Mouse (Mus musculus) spleen, postnatal 14 days (tissue): ENCODE measurements at regions not wholly inside any gene's neighbourhood (a gene's known extent, or its start where the extent isn't known, plus 50 kb on each side); places are given as distances from the start of the nearest gene placed in this dataset.

Source experiments
- DNase-seq, 2 experiments: peaks; one replicate each; pipeline ENCODE4 v3.0.0; 2021 to 2022; ENCODE audit warnings: low spot score in 2 of 2

- DNase-seq = no peak
Measured at GRCm38 (mm10) chr2:75491150-75491549, 167.9 kb upstream of the Hnrnpa3 start.

DNA sequence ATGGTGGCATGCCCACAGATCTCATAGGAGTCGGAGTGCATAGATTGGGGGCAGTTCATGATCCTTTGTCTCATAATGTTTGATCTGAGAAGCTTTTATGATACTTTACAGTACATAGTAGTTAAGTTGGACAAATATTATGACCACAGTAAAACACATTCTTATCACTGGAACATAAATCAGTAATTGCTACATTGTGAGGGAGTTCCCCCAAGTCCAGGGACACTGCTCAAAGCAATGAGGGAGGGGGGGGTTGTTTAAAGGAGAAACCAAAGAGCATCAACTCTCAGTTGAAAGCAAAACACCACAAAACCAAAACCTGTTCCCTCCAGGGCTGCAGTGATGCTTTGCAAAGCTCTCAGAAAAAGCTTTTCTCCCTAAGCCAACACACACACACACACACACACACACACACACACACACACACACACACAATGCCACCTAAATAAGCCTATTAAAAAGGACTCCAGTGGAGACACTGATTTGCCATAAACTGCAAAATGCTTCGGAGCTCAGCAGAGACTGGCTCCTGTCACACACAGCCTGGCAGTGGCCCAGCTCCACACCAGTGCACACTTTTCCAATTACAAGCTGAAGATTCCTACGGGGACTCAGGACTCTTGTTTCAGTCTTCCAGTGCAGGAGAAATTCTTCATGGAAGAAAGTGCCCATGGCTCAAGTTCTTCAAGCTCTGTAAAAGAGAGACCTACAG, 167.1 kb upstream of the Hnrnpa3 start:
- no peak for DNase-seq

DNA sequence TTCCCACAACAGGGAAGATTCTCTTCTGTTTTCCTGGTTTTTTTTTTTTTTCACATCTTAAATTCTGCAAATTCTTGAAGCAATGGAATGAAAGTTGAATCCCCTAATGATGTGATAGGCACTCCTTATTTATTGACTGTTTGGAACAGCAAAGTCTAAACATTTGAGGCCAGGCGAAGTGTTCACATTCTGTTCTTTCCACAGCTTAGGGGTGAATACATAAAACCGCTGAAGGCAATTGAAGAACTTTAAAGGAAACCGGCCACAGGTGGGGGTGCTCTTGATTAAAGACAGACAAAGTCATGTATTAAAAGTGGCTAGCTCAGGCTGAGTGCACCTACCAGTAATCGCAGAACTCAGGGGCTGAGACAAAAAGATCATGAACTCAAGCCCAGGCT, 166.6 kb upstream of the Hnrnpa3 start:
- DNase-seq = no peak

DNA sequence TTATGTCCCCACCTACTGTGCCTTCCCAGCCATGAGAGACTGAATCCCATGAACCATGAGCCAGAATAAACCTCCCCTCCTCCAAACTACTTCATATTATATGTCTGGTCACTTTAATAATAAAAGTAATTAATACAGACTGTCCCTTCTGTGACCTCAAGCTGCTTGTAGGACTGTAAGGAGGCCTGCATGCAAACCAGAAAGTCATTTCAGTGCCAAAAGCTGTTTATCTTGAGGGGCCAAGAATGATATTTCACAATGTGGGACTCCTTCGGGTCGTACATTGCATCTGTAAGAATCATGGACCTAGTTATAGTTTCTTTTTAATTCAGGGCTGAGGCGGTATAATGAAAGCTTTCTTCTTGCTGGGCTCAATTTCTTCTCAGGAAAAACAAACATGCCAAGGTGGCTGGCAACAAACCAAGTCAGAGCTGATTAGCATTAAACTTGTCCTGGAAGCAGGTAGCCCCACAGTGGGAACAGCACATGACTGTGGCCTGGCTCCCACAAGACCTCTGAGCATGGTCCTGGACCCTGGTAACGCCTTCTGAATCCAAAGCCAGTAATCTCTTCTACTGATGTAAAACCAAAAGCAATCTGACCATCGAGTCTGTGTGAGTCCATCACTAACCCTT, 162.3 kb upstream of the Hnrnpa3 start:
- no peak for DNase-seq

- no peak for DNase-seq
Measured at GRCm38 (mm10) chr2:75510223-75510622, 148.8 kb upstream of the Hnrnpa3 start.

- DNase-seq = no peak
Measured at GRCm38 (mm10) chr2:75512422-75513170, 146.5 kb upstream of the Hnrnpa3 start.

GRCm38 (mm10) chr2:75514171-75514570, 144.9 kb upstream of the Hnrnpa3 start:
- no peak for DNase-seq

DNA sequence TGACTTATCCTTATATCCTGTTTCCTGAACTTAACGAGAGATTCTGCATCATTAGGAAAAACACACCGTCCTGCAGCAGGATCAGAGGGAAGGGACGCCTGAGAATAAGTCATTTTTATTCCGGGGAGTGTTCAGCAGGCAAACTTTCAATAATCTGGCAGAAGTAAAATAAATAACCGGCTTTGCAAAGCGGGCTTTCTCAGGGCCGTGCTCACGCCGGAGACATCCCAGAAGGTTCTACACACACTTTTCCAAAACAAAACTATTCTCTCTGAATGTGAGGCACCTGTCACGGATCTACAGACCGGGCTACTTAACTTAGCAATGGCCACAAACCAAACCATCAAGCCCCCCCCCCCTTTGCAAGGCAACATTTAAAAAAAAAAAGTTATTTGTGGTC, 142.8 kb upstream of the Hnrnpa3 start:
- no peak for DNase-seq

DNA sequence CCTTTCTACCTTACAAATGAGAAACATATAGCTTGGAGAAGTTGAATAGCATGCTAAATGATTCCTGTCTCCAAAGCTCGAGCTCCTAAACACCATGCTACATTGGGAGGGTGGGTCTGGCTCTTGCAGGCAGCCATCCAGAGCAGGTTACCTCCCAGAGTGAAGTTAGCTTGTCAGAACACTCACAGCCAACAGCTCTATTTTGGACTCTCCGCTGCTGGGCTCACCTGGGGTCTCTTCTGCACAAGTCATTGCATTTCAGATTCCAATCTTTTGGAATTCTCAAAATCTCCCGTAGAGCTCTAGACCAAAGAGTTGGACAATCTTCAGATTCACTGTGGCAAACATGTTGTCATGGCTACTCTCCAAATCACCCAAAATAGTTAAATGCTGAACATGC, 142.0 kb upstream of the Hnrnpa3 start:
- DNase-seq = no peak

- no peak for DNase-seq
Measured at GRCm38 (mm10) chr2:75518607-75519006, 140.5 kb upstream of the Hnrnpa3 start.

DNA sequence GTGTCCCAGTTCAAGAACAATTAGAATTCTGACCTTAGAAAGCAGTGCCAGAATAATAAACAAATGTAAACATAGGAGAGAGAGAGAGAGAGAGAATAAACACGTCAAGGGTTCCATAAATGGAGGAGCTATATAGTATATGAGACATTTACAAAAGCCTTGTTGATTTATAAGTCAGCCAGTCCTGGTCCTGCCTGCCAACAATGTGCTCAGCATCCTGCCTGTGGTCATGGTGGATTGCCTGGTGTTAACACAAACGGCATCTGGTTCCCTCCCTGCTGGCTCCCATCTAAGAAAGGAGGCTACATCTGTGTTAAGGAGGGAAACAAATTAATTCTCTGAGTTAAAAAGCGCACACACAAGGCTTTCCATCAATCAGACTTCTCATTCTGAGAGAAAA, 133.5 kb upstream of the Hnrnpa3 start:
- DNase-seq = no peak

DNA sequence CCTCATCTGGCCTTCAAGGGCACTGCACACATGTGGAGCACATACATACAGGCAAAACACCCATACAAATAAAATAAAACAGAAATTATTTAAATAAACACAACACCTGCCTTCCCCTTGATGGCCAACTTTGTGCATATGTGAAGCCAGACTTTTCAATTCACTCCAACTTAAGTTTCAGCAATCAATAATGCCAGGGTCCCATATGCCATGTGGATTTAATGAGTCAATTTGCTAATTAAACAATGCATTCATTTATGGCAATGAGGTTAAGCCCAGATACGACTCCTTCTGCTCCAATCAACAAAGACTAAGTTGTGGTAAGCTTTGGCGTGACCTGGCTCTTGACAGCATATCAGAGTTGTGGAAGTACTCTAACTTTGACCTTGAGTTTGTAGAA, 130.4 kb upstream of the Hnrnpa3 start:
- DNase-seq = no peak

DNA sequence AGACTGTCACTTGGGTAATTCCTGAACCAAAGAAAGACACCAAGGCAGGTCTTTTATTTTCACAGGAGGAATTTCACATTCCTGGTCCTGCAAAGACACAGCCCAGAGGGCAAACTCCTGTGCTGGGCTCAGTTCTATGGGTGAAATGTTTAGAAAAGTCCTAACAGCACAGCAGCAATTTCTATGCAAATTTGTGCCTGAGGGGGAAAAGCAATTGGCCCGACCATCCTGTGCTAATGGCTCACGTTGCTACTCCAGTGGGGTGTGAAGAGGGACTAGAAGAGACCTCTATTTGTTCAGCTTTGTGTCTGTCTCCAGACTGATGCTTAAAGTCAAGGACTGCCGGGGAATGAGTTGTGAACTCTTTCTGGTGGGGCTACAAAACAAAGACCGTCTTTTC, 120.9 kb upstream of the Hnrnpa3 start:
- DNase-seq = no peak

DNA sequence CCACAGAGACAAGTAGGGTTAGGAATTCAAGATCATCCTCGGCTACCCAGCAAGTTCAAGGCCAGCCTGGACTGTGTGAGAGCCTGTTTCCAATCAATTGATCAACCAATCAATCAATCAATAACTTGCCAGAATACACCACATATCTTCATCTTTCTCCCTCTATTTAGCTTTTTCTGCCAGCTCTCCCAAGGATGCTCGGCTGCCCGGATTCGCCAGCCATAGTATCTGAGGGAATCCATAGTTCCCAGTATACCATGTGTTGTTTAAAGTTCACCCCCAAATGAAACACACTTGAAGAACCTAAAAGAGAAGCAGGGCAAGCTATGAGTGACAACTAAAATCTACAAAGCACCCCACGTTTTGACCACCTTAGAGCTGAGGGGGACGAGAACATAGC, 119.3 kb upstream of the Hnrnpa3 start:
- DNase-seq = no peak

- DNase-seq = no peak
Measured at GRCm38 (mm10) chr2:75542331-75542730, 116.7 kb upstream of the Hnrnpa3 start.

DNA sequence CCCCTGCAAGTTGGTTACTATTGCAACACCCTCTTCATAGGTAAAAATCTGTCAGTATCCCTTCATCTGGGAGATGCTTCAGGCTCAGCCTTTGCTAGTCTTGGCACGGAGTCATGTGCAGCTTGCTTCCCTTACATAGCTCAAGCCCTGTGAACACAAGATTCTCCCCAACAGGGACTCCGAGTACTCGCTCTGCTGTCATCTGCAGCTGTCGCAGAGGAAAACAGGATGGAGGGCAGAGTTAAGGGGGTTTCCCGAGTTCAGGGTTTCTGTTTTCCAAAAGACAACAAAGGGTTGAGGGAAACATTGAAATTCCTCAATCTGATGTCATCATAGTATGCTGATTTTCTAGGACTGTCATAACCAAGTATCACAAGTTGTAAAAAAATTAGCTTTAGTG, 116.3 kb upstream of the Hnrnpa3 start:
- DNase-seq = no peak

DNA sequence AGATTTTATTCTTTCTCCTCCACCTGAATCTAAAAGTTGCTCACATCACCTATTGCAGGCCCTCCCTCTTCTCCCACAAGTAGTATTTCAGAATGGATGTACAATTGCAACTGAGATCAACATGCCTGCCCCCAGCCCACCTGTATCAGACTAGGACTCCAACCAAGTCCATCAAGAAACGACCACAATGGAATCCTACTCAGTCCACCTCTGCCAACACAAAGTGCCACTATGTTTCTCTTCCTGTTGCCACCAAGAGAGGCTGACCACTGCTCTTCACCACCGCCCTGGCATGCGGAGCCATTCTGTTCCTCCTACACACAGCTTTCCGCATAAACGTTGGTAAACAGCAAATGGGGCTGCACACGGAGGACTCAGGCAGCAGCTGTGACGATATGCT, 113.1 kb upstream of the Hnrnpa3 start:
- DNase-seq = no peak

DNA sequence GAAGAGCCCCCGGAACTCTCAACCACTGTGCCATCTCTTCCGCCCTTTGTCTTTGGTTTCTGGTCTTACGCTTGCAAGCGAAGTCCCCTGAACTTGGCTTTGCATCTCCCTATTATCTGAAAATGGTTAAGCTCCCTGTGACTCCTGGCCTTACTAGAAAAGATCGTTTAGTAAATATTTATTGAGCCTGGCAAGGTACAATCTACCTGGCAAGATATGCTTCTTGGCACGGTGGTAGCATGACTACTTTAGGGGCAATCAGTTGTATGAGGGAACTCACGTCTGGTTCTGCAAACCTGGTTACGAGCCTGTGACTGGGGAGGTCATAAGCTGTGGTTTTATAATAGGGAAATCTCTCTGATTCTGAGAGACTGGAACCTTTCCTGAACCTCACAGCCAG, 103.4 kb upstream of the Hnrnpa3 start:
- no peak for DNase-seq

GRCm38 (mm10) chr2:75556744-75557143, 102.3 kb upstream of the Hnrnpa3 start:
- DNase-seq = no peak

GRCm38 (mm10) chr2:75557392-75557791, 101.7 kb upstream of the Hnrnpa3 start:
- DNase-seq = no peak

- no peak for DNase-seq
Measured at GRCm38 (mm10) chr2:75559920-75560319, 99.1 kb upstream of the Hnrnpa3 start.

- peak in 1 of 2 experiments; percentile 11 for DNase-seq
Measured at GRCm38 (mm10) chr2:75563253-75563913, 95.7 kb upstream of the Hnrnpa3 start.
